Mouse (Mus musculus): ENCODE data around the gene Desi2. TPM values are rescaled to one million over a fixed set of nuclear protein-coding genes. Genes with fewer than 3 reads are reported as not detected.

Desi2 gene
- 9.7 and 10.2 TPM in 2 replicates for polyA plus RNA-seq (2012; rRNA removed)

DNA sequence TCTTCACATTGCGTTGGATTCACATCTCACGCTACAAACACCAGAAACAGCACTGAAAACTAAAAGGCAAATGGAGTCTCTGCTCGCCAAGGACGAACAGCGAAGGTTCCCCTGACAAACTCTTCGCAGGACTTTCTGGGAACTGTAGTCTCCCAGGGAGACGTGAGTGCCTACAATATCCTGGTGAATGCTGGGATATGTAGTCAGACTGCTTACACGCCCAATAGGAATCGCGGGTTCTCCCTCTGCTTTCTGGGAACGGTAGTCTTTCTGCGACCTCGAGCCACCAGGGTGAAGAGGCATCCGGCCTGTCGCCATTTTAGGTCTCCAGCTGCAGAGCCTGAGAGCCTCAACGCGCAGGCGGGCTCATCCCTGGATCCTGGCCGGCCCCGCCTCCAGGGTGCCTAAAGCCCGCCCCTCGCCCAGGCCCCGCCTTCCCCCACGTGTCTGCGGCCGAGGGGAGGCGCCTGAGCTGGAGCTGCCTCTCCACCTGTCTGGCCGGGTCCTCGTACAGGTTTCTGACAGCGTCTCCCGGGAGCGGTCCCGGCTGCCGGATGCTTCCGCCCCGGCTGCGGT is at the start of gene Desi2:
TSS of gene Desi2 (plus strand) at position 202 of the 576 bp plus-strand sequence.

Other genes with a start within 250 kb of the Desi2 start
- gene Catspere2, start 204.0 kb upstream of the Desi2 start, polyA plus RNA-seq (2012; rRNA removed): 0.02 TPM in 2 replicates
- gene Cox20, start 131.7 kb downstream of the Desi2 start, polyA plus RNA-seq (2012; rRNA removed): 45.8 and 47.7 TPM in 2 replicates
- gene Hnrnpu, start 150.4 kb downstream of the Desi2 start, polyA plus RNA-seq (2012; rRNA removed): 133 and 142 TPM in 2 replicates
- 0.42 and 0.52 TPM in 2 replicates for gene Efcab2, start 218.7 kb downstream of the Desi2 start, polyA plus RNA-seq (2012; rRNA removed)